Mouse (Mus musculus): Measurements from ENCODE around the gene Trip10. TPM values are rescaled to one million over a fixed set of nuclear protein-coding genes. Genes with fewer than 3 reads are reported as not detected.

Trip10 gene
- polyA plus RNA-seq, 1 experiment = 39.2 TPM

DNA sequence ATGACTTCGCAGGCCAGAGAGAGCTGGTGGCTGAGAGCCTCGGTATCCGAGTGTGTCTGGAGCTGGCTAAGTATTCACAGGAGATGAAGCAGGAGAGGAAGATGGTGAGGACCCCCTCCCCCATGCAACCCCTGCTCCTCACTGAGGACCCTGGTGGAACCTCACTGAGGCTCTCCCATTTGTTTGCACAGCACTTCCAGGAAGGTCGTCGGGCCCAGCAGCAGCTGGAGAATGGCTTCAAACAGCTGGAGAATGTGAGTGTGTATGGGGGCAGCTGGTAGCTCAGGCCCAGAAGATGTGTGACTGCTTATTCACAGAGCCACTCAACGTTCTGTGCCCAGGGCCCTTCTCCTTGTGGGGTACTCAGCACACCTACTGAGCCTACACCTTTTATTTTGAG, 4.1 kb downstream of the Trip10 start:
- Histone ChIP-seq H3K79me2 (ENCODE audit: control insufficient read depth, insufficient read depth) (peaks cover 17% of the 10 kb centered on the region), H3K4me3 (no peak overlapping the region), H3K27me3 (ENCODE audit: control insufficient read depth, insufficient read depth, insufficient read length) (no peaks in the 10 kb centered on the region), H3K4me2 (ENCODE audit: low read depth) (no peak overlapping the region), H3K36me3 (ENCODE audit: control insufficient read depth, insufficient read depth) (peaks cover 10% of the 10 kb centered on the region), H3ac (ENCODE audit: control insufficient read depth, insufficient read length) (no peak overlapping the region)
- no peak for TF ChIP-seq CEBPB (IDR thresholded peaks at IDR 0.05; ENCODE audit: insufficient read depth, poor library complexity, severe bottlenecking)
- no peak for TF ChIP-seq MAX (IDR thresholded peaks at IDR 0.05; ENCODE audit: low read depth)
- no peak for TF ChIP-seq POLR2AphosphoS2 (IDR thresholded peaks at IDR 0.05; ENCODE audit: insufficient read length, low read depth)
- no peak for TF ChIP-seq E2F4 (IDR thresholded peaks at IDR 0.05; ENCODE audit: insufficient read depth)
- no peak for TF ChIP-seq POLR2A (IDR thresholded peaks at IDR 0.05; ENCODE audit: insufficient read length, low read depth)
- no peak for TF ChIP-seq MYOD1 (IDR thresholded peaks at IDR 0.05; ENCODE audit: control insufficient read depth in 1 of 3, insufficient read length in 2 of 3, low read depth in 2 of 3)
- TF ChIP-seq TCF3 (IDR thresholded peaks at IDR 0.05; ENCODE audit: insufficient read length, low read depth) = no peak
- TF ChIP-seq SRF (IDR thresholded peaks at IDR 0.05; ENCODE audit: control insufficient read depth, insufficient read length, low read depth) = no peak
- TF ChIP-seq REST (IDR thresholded peaks at IDR 0.05; ENCODE audit: insufficient read depth, insufficient read length) = no peak
- TF ChIP-seq USF1 (IDR thresholded peaks at IDR 0.05; ENCODE audit: low read depth) = no peak
- no peak for TF ChIP-seq MYOG (IDR thresholded peaks at IDR 0.05; ENCODE audit: control insufficient read depth in 1 of 3, insufficient read depth in 1 of 3, insufficient read length in 2 of 3, low read depth in 2 of 3)
- no peak for TF ChIP-seq TCF12 (IDR thresholded peaks at IDR 0.05; ENCODE audit: insufficient read depth, poor library complexity, severe bottlenecking)

DNA sequence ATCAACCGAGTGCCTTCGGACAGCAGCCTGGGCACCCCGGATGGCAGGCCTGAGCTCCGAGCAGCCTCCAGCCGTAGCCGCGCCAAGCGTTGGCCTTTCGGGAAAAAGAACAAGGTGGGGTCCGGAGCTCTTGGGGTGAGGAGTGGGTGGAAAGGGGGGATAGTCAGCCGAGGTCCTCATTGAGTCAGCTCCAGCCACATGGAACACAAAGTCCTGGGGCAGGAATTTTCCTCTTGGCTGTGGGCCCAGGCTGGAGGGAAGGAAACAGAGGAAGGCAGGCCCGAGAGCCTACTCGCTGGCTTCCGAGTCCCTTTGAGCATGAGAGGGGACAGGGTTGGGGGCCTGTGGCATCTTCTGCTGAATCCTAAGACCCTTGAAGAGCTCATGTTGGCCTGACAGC, 6.1 kb downstream of the Trip10 start:
- no peak overlapping the region for H3K4me2 ChIP-seq (ENCODE audit: low read depth)
- H3ac ChIP-seq (ENCODE audit: control insufficient read depth, insufficient read length) = no peak overlapping the region
- peaks cover 12% of the 10 kb centered on the region for H3K79me2 ChIP-seq (ENCODE audit: control insufficient read depth, insufficient read depth)
- no peaks in the 10 kb centered on the region for H3K27me3 ChIP-seq (ENCODE audit: control insufficient read depth, insufficient read depth, insufficient read length)
- H3K4me3 ChIP-seq = no peak overlapping the region
- TF ChIP-seq TCF12 (IDR thresholded peaks at IDR 0.05; ENCODE audit: insufficient read depth, poor library complexity, severe bottlenecking) = no peak
- TF ChIP-seq CEBPB (IDR thresholded peaks at IDR 0.05; ENCODE audit: insufficient read depth, poor library complexity, severe bottlenecking) = no peak
- TF ChIP-seq SRF (IDR thresholded peaks at IDR 0.05; ENCODE audit: control insufficient read depth, insufficient read length, low read depth) = no peak
- no peak for TF ChIP-seq REST (IDR thresholded peaks at IDR 0.05; ENCODE audit: insufficient read depth, insufficient read length)
- no peak for TF ChIP-seq MYOD1 (IDR thresholded peaks at IDR 0.05; ENCODE audit: control insufficient read depth in 1 of 3, insufficient read length in 2 of 3, low read depth in 2 of 3)
- no peak for TF ChIP-seq MAX (IDR thresholded peaks at IDR 0.05; ENCODE audit: low read depth)
- H3K36me3 ChIP-seq (ENCODE audit: control insufficient read depth, insufficient read depth) = peaks cover 16% of the 10 kb centered on the region

DNA sequence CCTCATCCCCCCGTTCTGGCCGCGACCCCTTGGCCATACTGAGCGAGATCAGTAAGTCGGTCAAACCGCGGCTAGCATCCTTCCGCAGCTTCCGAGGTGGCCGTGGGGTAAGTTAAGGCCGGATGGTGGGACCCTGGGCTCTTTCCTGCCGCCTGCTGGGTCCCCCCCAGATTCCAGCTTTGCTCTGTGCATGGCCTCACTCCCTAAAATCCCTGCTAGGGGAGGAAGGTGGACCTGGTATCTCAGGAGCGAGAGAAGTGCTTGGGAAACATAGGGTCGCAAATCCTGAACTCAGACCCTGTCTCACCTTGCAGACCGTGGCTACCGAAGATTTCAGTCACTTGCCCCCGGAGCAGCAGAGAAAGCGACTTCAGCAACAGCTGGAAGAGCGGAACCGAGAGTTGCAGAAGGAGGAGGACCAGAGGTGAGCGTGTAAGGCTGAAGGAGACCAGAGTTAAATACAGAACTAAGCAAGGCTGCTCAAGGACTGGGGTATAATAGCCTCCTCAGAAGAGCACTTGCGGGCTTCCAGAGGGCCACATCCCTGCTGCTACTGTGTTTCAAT, 7.7 kb downstream of the Trip10 start:
- H3K36me3 ChIP-seq (ENCODE audit: control insufficient read depth, insufficient read depth) = peaks cover 16% of the 10 kb centered on the region
- no peak overlapping the region for H3ac ChIP-seq (ENCODE audit: control insufficient read depth, insufficient read length)
- TF ChIP-seq POLR2AphosphoS2 (IDR thresholded peaks at IDR 0.05; ENCODE audit: insufficient read length, low read depth) (no peak), MYOD1 (IDR thresholded peaks at IDR 0.05; ENCODE audit: control insufficient read depth in 1 of 3, insufficient read length in 2 of 3, low read depth in 2 of 3) (no peak), POLR2A (IDR thresholded peaks at IDR 0.05; ENCODE audit: insufficient read length, low read depth) (no peak), REST (IDR thresholded peaks at IDR 0.05; ENCODE audit: insufficient read depth, insufficient read length) (no peak), TCF12 (IDR thresholded peaks at IDR 0.05; ENCODE audit: insufficient read depth, poor library complexity, severe bottlenecking) (no peak), TCF3 (IDR thresholded peaks at IDR 0.05; ENCODE audit: insufficient read length, low read depth) (no peak), CEBPB (IDR thresholded peaks at IDR 0.05; ENCODE audit: insufficient read depth, poor library complexity, severe bottlenecking) (no peak), E2F4 (IDR thresholded peaks at IDR 0.05; ENCODE audit: insufficient read depth) (no peak), MAX (IDR thresholded peaks at IDR 0.05; ENCODE audit: low read depth) (no peak), USF1 (IDR thresholded peaks at IDR 0.05; ENCODE audit: low read depth) (no peak)
- H3K4me2 ChIP-seq (ENCODE audit: low read depth) = no peak overlapping the region
- no peaks in the 10 kb centered on the region for H3K79me2 ChIP-seq (ENCODE audit: control insufficient read depth, insufficient read depth)
- H3K27me3 ChIP-seq (ENCODE audit: control insufficient read depth, insufficient read depth, insufficient read length) = no peaks in the 10 kb centered on the region
- no peak overlapping the region for H3K4me3 ChIP-seq

DNA sequence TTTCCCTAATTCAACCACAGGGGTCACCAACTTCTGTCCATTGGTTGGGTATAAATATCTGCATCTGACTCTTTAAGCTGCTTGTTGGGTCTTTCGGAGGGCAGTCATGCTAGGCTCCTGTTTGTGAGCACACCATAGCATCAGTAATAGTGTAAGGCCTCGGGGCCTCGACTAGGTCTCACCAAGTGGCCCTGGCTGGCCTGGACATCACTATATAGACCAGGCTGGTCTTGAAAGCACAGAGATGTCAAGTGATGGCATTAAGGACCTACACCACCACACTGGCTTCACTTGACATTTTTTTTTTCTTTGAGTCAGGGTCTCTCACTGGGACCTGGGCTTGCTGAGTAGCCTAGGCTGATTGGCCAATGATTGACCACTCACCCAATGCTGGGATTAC, 8.9 kb downstream of the Trip10 start:
- H3K4me3 ChIP-seq = no peak overlapping the region
- no peak for TF ChIP-seq MYOG (IDR thresholded peaks at IDR 0.05; ENCODE audit: control insufficient read depth in 1 of 3, insufficient read depth in 1 of 3, insufficient read length in 2 of 3, low read depth in 2 of 3)
- TF ChIP-seq USF1 (IDR thresholded peaks at IDR 0.05; ENCODE audit: low read depth) = no peak
- no peak for TF ChIP-seq E2F4 (IDR thresholded peaks at IDR 0.05; ENCODE audit: insufficient read depth)
- no peak for TF ChIP-seq TCF12 (IDR thresholded peaks at IDR 0.05; ENCODE audit: insufficient read depth, poor library complexity, severe bottlenecking)
- no peak for TF ChIP-seq REST (IDR thresholded peaks at IDR 0.05; ENCODE audit: insufficient read depth, insufficient read length)
- no peak for TF ChIP-seq MAX (IDR thresholded peaks at IDR 0.05; ENCODE audit: low read depth)
- no peak for TF ChIP-seq SRF (IDR thresholded peaks at IDR 0.05; ENCODE audit: control insufficient read depth, insufficient read length, low read depth)
- TF ChIP-seq CEBPB (IDR thresholded peaks at IDR 0.05; ENCODE audit: insufficient read depth, poor library complexity, severe bottlenecking) = no peak
- TF ChIP-seq POLR2AphosphoS2 (IDR thresholded peaks at IDR 0.05; ENCODE audit: insufficient read length, low read depth) = no peak
- TF ChIP-seq TCF3 (IDR thresholded peaks at IDR 0.05; ENCODE audit: insufficient read length, low read depth) = no peak
- peaks cover 16% of the 10 kb centered on the region for H3K36me3 ChIP-seq (ENCODE audit: control insufficient read depth, insufficient read depth)
- no peaks in the 10 kb centered on the region for H3K27me3 ChIP-seq (ENCODE audit: control insufficient read depth, insufficient read depth, insufficient read length)
- no peak overlapping the region for H3K4me2 ChIP-seq (ENCODE audit: low read depth)
- no peaks in the 10 kb centered on the region for H3K79me2 ChIP-seq (ENCODE audit: control insufficient read depth, insufficient read depth)
- no peak overlapping the region for H3ac ChIP-seq (ENCODE audit: control insufficient read depth, insufficient read length)

DNA sequence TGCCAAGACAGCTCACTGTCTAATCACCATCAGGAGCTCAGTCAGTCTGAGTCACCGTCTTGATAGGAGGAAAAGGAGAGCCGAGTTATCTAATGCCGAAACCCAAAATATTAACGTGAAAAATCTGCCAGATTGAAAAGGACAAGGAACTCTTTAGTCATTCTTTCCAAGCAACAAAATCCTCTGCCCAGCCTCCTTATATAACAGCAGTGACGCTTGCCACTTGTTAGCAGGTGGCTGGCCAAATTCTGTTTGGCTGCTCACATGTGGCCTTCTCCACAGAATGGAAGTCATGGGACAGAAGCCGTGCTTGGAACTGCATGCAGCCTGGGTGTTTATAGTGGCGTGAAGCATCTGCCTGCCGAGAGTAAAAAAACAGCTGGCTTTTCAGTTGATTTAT, 10.5 kb downstream of the Trip10 start:
- Histone ChIP-seq H3K4me2 (ENCODE audit: low read depth) (no peak overlapping the region), H3K36me3 (ENCODE audit: control insufficient read depth, insufficient read depth) (peaks cover 16% of the 10 kb centered on the region), H3K79me2 (ENCODE audit: control insufficient read depth, insufficient read depth) (no peaks in the 10 kb centered on the region), H3K27me3 (ENCODE audit: control insufficient read depth, insufficient read depth, insufficient read length) (no peaks in the 10 kb centered on the region), H3K4me3 (no peak overlapping the region), H3ac (ENCODE audit: control insufficient read depth, insufficient read length) (no peak overlapping the region)
- TF ChIP-seq TCF12 (IDR thresholded peaks at IDR 0.05; ENCODE audit: insufficient read depth, poor library complexity, severe bottlenecking) (no peak), USF1 (IDR thresholded peaks at IDR 0.05; ENCODE audit: low read depth) (no peak), CEBPB (IDR thresholded peaks at IDR 0.05; ENCODE audit: insufficient read depth, poor library complexity, severe bottlenecking) (no peak), MAX (IDR thresholded peaks at IDR 0.05; ENCODE audit: low read depth) (no peak), SRF (IDR thresholded peaks at IDR 0.05; ENCODE audit: control insufficient read depth, insufficient read length, low read depth) (no peak), POLR2A (IDR thresholded peaks at IDR 0.05; ENCODE audit: insufficient read length, low read depth) (no peak), MYOG (IDR thresholded peaks at IDR 0.05; ENCODE audit: control insufficient read depth in 1 of 3, insufficient read depth in 1 of 3, insufficient read length in 2 of 3, low read depth in 2 of 3) (no peak), MYOD1 (IDR thresholded peaks at IDR 0.05; ENCODE audit: control insufficient read depth in 1 of 3, insufficient read length in 2 of 3, low read depth in 2 of 3) (no peak), POLR2AphosphoS2 (IDR thresholded peaks at IDR 0.05; ENCODE audit: insufficient read length, low read depth) (no peak), TCF3 (IDR thresholded peaks at IDR 0.05; ENCODE audit: insufficient read length, low read depth) (no peak), E2F4 (IDR thresholded peaks at IDR 0.05; ENCODE audit: insufficient read depth) (no peak), REST (IDR thresholded peaks at IDR 0.05; ENCODE audit: insufficient read depth, insufficient read length) (no peak)
